Mouse (Mus musculus) heart, postnatal 14 days (tissue): Measurements from ENCODE around the gene Hipk2. TPM values are rescaled to one million over a fixed set of nuclear protein-coding genes. Genes with fewer than 3 reads are reported as not detected.

Experiments
- DNase-seq, 2 experiments: peaks; one replicate each; pipeline ENCODE4 v3.0.0; 2021 to 2022
- intact Hi-C: fragments of 180-260 bp; cut with DNase I; formaldehyde crosslinking; loops from one replicate; pipeline ENCODE4 v1.15.1; 2025
- total RNA-seq, 2 experiments: library from RNA; stranded (reverse); gene quantifications; 2 replicates each; pipeline ENCODE4 v1.2.3; 2021

Gene Hipk2
- total RNA-seq, 2 experiments from 2014 or later = 88.5 to 88.9 TPM

GRCm38 (mm10) chr6:38871051-38871450 is 4.9 kb downstream of the Hipk2 start:
- intact Hi-C loops = loop anchor here (5.0 kb wide), 2 partner anchors 41 to 114 kb away; no protein-coding TSS in a partner anchor
- no peak for DNase-seq

- intact Hi-C loops = loop anchor here (5.0 kb wide), 2 partner anchors 42 to 113 kb away; no protein-coding TSS in a partner anchor
- DNase-seq = no peak
Observed at GRCm38 (mm10) chr6:38870070-38870469, 5.9 kb downstream of the Hipk2 start.

GRCm38 (mm10) chr6:38868974-38869373 is 7.0 kb downstream of the Hipk2 start:
- DNase-seq = no peak
- intact Hi-C loops = no loop called here

- no peak for DNase-seq
- intact Hi-C loops = no loop called here
Observed at GRCm38 (mm10) chr6:38867291-38867690, 8.7 kb downstream of the Hipk2 start.

GRCm38 (mm10) chr6:38866761-38867160 is 9.2 kb downstream of the Hipk2 start:
- DNase-seq = no peak
- intact Hi-C loops = no loop called here

- no peak for DNase-seq
- intact Hi-C loops = no loop called here
Observed at GRCm38 (mm10) chr6:38866357-38866756, 9.6 kb downstream of the Hipk2 start.

- no peak for DNase-seq
- intact Hi-C loops = no loop called here
Observed at GRCm38 (mm10) chr6:38865805-38866204, 10.2 kb downstream of the Hipk2 start.

- intact Hi-C loops = no loop called here
- no peak for DNase-seq
Observed at GRCm38 (mm10) chr6:38863595-38863994, 12.4 kb downstream of the Hipk2 start.

GRCm38 (mm10) chr6:38860301-38860700 is 15.7 kb downstream of the Hipk2 start:
- intact Hi-C loops = no loop called here
- no peak for DNase-seq

- no peak for DNase-seq
- intact Hi-C loops = no loop called here
Observed at GRCm38 (mm10) chr6:38859819-38860218, 16.1 kb downstream of the Hipk2 start.

- intact Hi-C loops = no loop called here
- DNase-seq = no peak
Observed at GRCm38 (mm10) chr6:38853561-38853992, 22.4 kb downstream of the Hipk2 start.

- intact Hi-C loops = no loop called here
- DNase-seq = no peak
Observed at GRCm38 (mm10) chr6:38851740-38852139, 24.2 kb downstream of the Hipk2 start.

GRCm38 (mm10) chr6:38850715-38851259 is 25.2 kb downstream of the Hipk2 start:
- intact Hi-C loops = no loop called here

GRCm38 (mm10) chr6:38847958-38848910 is 27.7 kb downstream of the Hipk2 start:
- intact Hi-C loops = no loop called here
- no peak for DNase-seq

More at GRCm38 (mm10) chr6:38850715-38851259, 25.2 kb downstream of the Hipk2 start:
- DNase-seq = no peak

GRCm38 (mm10) chr6:38847447-38847846 is 28.5 kb downstream of the Hipk2 start:
- intact Hi-C loops = no loop called here
- no peak for DNase-seq

- intact Hi-C loops = no loop called here
- no peak for DNase-seq
Observed at GRCm38 (mm10) chr6:38846330-38847195, 29.4 kb downstream of the Hipk2 start.

GRCm38 (mm10) chr6:38845876-38846275 is 30.1 kb downstream of the Hipk2 start:
- intact Hi-C loops = no loop called here
- DNase-seq = no peak

- no peak for DNase-seq
- intact Hi-C loops = no loop called here
Observed at GRCm38 (mm10) chr6:38845117-38845516, 30.8 kb downstream of the Hipk2 start.

- intact Hi-C loops = no loop called here
- DNase-seq = no peak
Observed at GRCm38 (mm10) chr6:38841551-38841950, 34.4 kb downstream of the Hipk2 start.

GRCm38 (mm10) chr6:38840780-38841179 is 35.2 kb downstream of the Hipk2 start:
- DNase-seq = no peak
- intact Hi-C loops = no loop called here

- intact Hi-C loops = no loop called here
- peak in 1 of 2 experiments; percentile 15 for DNase-seq
Observed at GRCm38 (mm10) chr6:38840380-38840779, 35.6 kb downstream of the Hipk2 start.
